8 mouse cellular contexts compared by ENCODE assay signal in genomic region chr11:17256813-17257365, GRCm38 (mm10). TPM values are rescaled to one million over a fixed set of nuclear protein-coding genes. Genes with fewer than 3 reads are reported as not detected.
A peak's percentile ranks its signal among the peaks of the same experiment; 100 is the strongest.
DNase-seq lines count a peak whose midpoint lies in the region; ATAC-seq lines count a peak whose summit lies in the region.

No protein-coding gene starts in this region.

- WGBS in lung, embryonic 15.5 days, result 61% methylated on average over 8 of the region's 8 CpGs
- WGBS in forebrain, embryonic 16.5 days, result 57% methylated on average over 8 of the region's 8 CpGs
- 61% methylated on average over 8 of the region's 8 CpGs for WGBS in neural tube, embryonic 12.5 days

- H3K4me1 ChIP-seq in lung, embryonic 15.5 days, result peaks cover 8% of the 10 kb centered on the region
- peaks cover 9% of the 10 kb centered on the region for H3K4me1 ChIP-seq in forebrain, embryonic 16.5 days (replicated peaks; ENCODE audit: control insufficient read depth, insufficient read depth, low read length)
- peaks cover 10% of the 10 kb centered on the region for H3K4me1 ChIP-seq in neural tube, embryonic 12.5 days

- H3K4me3 ChIP-seq in lung, embryonic 15.5 days, result peak overlapping the region; percentile 80
- H3K4me3 ChIP-seq in forebrain, embryonic 16.5 days (replicated peaks; ENCODE audit: low read length), result peak overlapping the region; percentile 92
- H3K4me3 ChIP-seq in neural tube, embryonic 12.5 days, result peak overlapping the region; percentile 74

- H3K9ac ChIP-seq in lung, embryonic 15.5 days, result peak overlapping the region; percentile 88; the same call in 1 of the 2 replicates
- peak overlapping the region; percentile 91; the same call in 1 of the 2 replicates for H3K9ac ChIP-seq in forebrain, embryonic 16.5 days (replicated peaks; ENCODE audit: low read depth, low read length)
- H3K9ac ChIP-seq in neural tube, embryonic 12.5 days, result peak overlapping the region; percentile 72

- no peak for DNase-seq in lung, postnatal 14 days
- DNase-seq in cerebellum, adult 11-12 months, result peak; percentile 61
- peak; percentile 9 for DNase-seq in kidney, postnatal 14 days
- no peak for DNase-seq in gastrocnemius, postnatal 10 days
- DNase-seq in urinary bladder, adult 2 months (ENCODE audit: low spot score), result no peak

- H3K36me3 ChIP-seq in lung, embryonic 15.5 days, result no peaks in the 10 kb centered on the region
- no peaks in the 10 kb centered on the region for H3K36me3 ChIP-seq in forebrain, embryonic 16.5 days (ENCODE audit: control insufficient read depth, insufficient read depth)
- no peaks in the 10 kb centered on the region for H3K36me3 ChIP-seq in neural tube, embryonic 12.5 days

- peak; percentile 73 for ATAC-seq in lung, embryonic 15.5 days (ENCODE audit: borderline replicate concordance, extremely low read depth, low FRiP score, low TSS enrichment)
- ATAC-seq in forebrain, embryonic 16.5 days, result peak; percentile 72
- peak; percentile 76 for ATAC-seq in neural tube, embryonic 12.5 days (ENCODE audit: low FRiP score, low read depth)

- H3K9me3 ChIP-seq in lung, embryonic 15.5 days, result no peaks in the 10 kb centered on the region
- H3K9me3 ChIP-seq in forebrain, embryonic 16.5 days (ENCODE audit: control insufficient read depth, low read length), result no peaks in the 10 kb centered on the region
- H3K9me3 ChIP-seq in neural tube, embryonic 12.5 days, result no peaks in the 10 kb centered on the region

- H3K27ac ChIP-seq in lung, embryonic 15.5 days, result no peak overlapping the region
- no peak overlapping the region for H3K27ac ChIP-seq in forebrain, embryonic 16.5 days (ENCODE audit: low read length)
- H3K27ac ChIP-seq in neural tube, embryonic 12.5 days, result no peak overlapping the region

- no peaks in the 10 kb centered on the region for H3K27me3 ChIP-seq in lung, embryonic 15.5 days
- no peaks in the 10 kb centered on the region for H3K27me3 ChIP-seq in forebrain, embryonic 16.5 days (replicated peaks; ENCODE audit: control insufficient read depth, insufficient read depth, low read length)
- H3K27me3 ChIP-seq in neural tube, embryonic 12.5 days (replicated peaks), result no peaks in the 10 kb centered on the region

- peak overlapping the region; percentile 60 for H3K4me2 ChIP-seq in lung, embryonic 15.5 days
- H3K4me2 ChIP-seq in forebrain, embryonic 16.5 days (ENCODE audit: low read length), result peak overlapping the region; percentile 82
- H3K4me2 ChIP-seq in neural tube, embryonic 12.5 days (replicated peaks), result peak overlapping the region; percentile 72

RNA-seq across cellular contexts. Expression of gene C1d, which starts 0.5 kb away (rescaled TPM):
- polyA plus RNA-seq in lung, embryonic 15.5 days (2015; fragmentation: Nextera tagmentation; extraction: Ambion mirVana), result 92.0 and 94.9 TPM in 2 replicates
- polyA plus RNA-seq in forebrain, embryonic 16.5 days (2015; fragmentation: Nextera tagmentation; extraction: Ambion mirVana), result 107 and 111 TPM in 2 replicates
- polyA plus RNA-seq in neural tube, embryonic 12.5 days (2016; fragmentation: Nextera tagmentation; extraction: Ambion mirVana), result 109 and 118 TPM in 2 replicates
- 10 to 100 TPM; 43.7 to 45.8 TPM for total RNA-seq in gastrocnemius, postnatal 10 days (2021)
- 46.4 and 49.6 TPM in 2 replicates for polyA plus RNA-seq in urinary bladder, adult 2 months (2012; rRNA removed)

RNA-seq across cellular contexts. Expression of gene Pno1, which starts 45.5 kb away (rescaled TPM):
- polyA plus RNA-seq in lung, embryonic 15.5 days (2015; fragmentation: Nextera tagmentation; extraction: Ambion mirVana), result 65.6 and 68.6 TPM in 2 replicates
- polyA plus RNA-seq in forebrain, embryonic 16.5 days (2015; fragmentation: Nextera tagmentation; extraction: Ambion mirVana), result 44.7 and 47.7 TPM in 2 replicates
- polyA plus RNA-seq in neural tube, embryonic 12.5 days (2016; fragmentation: Nextera tagmentation; extraction: Ambion mirVana), result 68.1 and 69.5 TPM in 2 replicates
- total RNA-seq in gastrocnemius, postnatal 10 days (2021), result 10 to 100 TPM; 41.6 to 47.9 TPM
- polyA plus RNA-seq in urinary bladder, adult 2 months (2012; rRNA removed), result 17.2 and 17.8 TPM in 2 replicates

Comparison
In these comparisons a context has a peak if more than half of its experiments do, and no peak if none do; other contexts are left out.
1. DNase-seq: peak in cerebellum, adult 11-12 months (single experiment) and kidney, postnatal 14 days (single experiment); none in lung, postnatal 14 days (single experiment), gastrocnemius, postnatal 10 days (single experiment) and urinary bladder, adult 2 months (single experiment).
2. Peak in every context shown above with its lines, with median percentiles within 50 percentile points of each other: ATAC-seq, H3K4me2 ChIP-seq, H3K4me3 ChIP-seq and H3K9ac ChIP-seq.